Mouse (Mus musculus): ENCODE data around the gene Gna13. TPM values are rescaled to one million over a fixed set of nuclear protein-coding genes. Genes with fewer than 3 reads are reported as not detected.

Gene Gna13
- total and polyA plus RNA-seq, 3 experiments: 12.7 to 30.9 (median 30.8) TPM

GRCm38 (mm10) chr11:109358549-109358948, 4.1 kb upstream of the Gna13 start:
- Histone ChIP-seq H3K36me3 (ENCODE audit: control insufficient read depth, insufficient read depth, low read length) (0 out of 2 replicates have a peak, but pooled peaks cover 2% of the 10 kb centered on the region), H3K79me2 (replicated peaks; ENCODE audit: control insufficient read depth, insufficient read depth, low read length) (peaks cover 2% of the 10 kb centered on the region; the same call in 1 of the 2 replicates), H3K27ac (peak overlapping the region; percentile 54), H3K9ac (ENCODE audit: low read depth, low read length) (no peak overlapping the region), H3K4me1 (ENCODE audit: control insufficient read depth, insufficient read depth, low read length) (peaks cover 8% of the 10 kb centered on the region), H3K4me3 (no peak overlapping the region), H3K27me3 (ENCODE audit: control insufficient read depth, insufficient read depth, low read length) (no peaks in the 10 kb centered on the region)
- WGBS: 26% methylated on average over 3 of the region's 3 CpGs
- DNase-seq: no peak
- TF ChIP-seq POLR2A (IDR thresholded peaks at IDR 0.05; ENCODE audit: insufficient read depth, low read depth, low read length) (no peak), EP300 (IDR thresholded peaks at IDR 0.05; ENCODE audit: insufficient read depth, low read depth, low read length) (no peak), CTCF (IDR thresholded peaks at IDR 0.05) (no peak)
- intact Hi-C loops (cut with DNase I): no loop called here

- intact Hi-C loops (cut with DNase I): no loop called here
- no peak overlapping the region for H3K4me3 ChIP-seq
- H3K4me1 ChIP-seq (ENCODE audit: control insufficient read depth, insufficient read depth, low read length): peaks cover 7% of the 10 kb centered on the region
- peaks cover 2% of the 10 kb centered on the region; the same call in 1 of the 2 replicates for H3K36me3 ChIP-seq (ENCODE audit: control insufficient read depth, insufficient read depth, low read length)
- no peaks in the 10 kb centered on the region for H3K27me3 ChIP-seq (ENCODE audit: control insufficient read depth, insufficient read depth, low read length)
- WGBS: 66% methylated on average over 13 of the region's 13 CpGs
- no peak for DNase-seq
- no peak overlapping the region for H3K9ac ChIP-seq (ENCODE audit: low read depth, low read length)
- H3K79me2 ChIP-seq (replicated peaks; ENCODE audit: control insufficient read depth, insufficient read depth, low read length): peaks cover 2% of the 10 kb centered on the region; the same call in 1 of the 2 replicates
- H3K27ac ChIP-seq: peak overlapping the region; percentile 54
- TF ChIP-seq EP300 (IDR thresholded peaks at IDR 0.05; ENCODE audit: insufficient read depth, low read depth, low read length): no peak
- TF ChIP-seq POLR2A (IDR thresholded peaks at IDR 0.05; ENCODE audit: insufficient read depth, low read depth, low read length): no peak
- TF ChIP-seq CTCF (IDR thresholded peaks at IDR 0.05): no peak
Measured at GRCm38 (mm10) chr11:109359043-109359752, 3.4 kb upstream of the Gna13 start.

GRCm38 (mm10) chr11:109360102-109360501, 2.5 kb upstream of the Gna13 start:
- Histone ChIP-seq H3K36me3 (ENCODE audit: control insufficient read depth, insufficient read depth, low read length) (peaks cover 9% of the 10 kb centered on the region), H3K27ac (no peak overlapping the region), H3K9ac (ENCODE audit: low read depth, low read length) (no peak overlapping the region), H3K4me3 (no peak overlapping the region), H3K79me2 (replicated peaks; ENCODE audit: control insufficient read depth, insufficient read depth, low read length) (peaks cover 2% of the 10 kb centered on the region; the same call in 1 of the 2 replicates), H3K4me1 (ENCODE audit: control insufficient read depth, insufficient read depth, low read length) (peaks cover 9% of the 10 kb centered on the region), H3K27me3 (ENCODE audit: control insufficient read depth, insufficient read depth, low read length) (no peaks in the 10 kb centered on the region)
- intact Hi-C loops (cut with DNase I): loop anchor here (10.0 kb wide), 1 partner anchor 975 kb away; the partner anchor contains the start of gene Abca5
- DNase-seq: no peak
- no peak for TF ChIP-seq CTCF (IDR thresholded peaks at IDR 0.05)
- no peak for TF ChIP-seq POLR2A (IDR thresholded peaks at IDR 0.05; ENCODE audit: insufficient read depth, low read depth, low read length)
- TF ChIP-seq EP300 (IDR thresholded peaks at IDR 0.05; ENCODE audit: insufficient read depth, low read depth, low read length): no peak
- WGBS: 95% methylated on average over 6 of the region's 6 CpGs

GRCm38 (mm10) chr11:109360581-109361040, 2.0 kb upstream of the Gna13 start:
- Histone ChIP-seq H3K36me3 (ENCODE audit: control insufficient read depth, insufficient read depth, low read length) (peaks cover 13% of the 10 kb centered on the region), H3K27ac (peak overlapping the region; percentile 96; the same call in 1 of the 2 replicates), H3K4me1 (ENCODE audit: control insufficient read depth, insufficient read depth, low read length) (peaks cover 11% of the 10 kb centered on the region), H3K9ac (ENCODE audit: low read depth, low read length) (no peak overlapping the region), H3K4me3 (no peak overlapping the region), H3K79me2 (replicated peaks; ENCODE audit: control insufficient read depth, insufficient read depth, low read length) (peaks cover 4% of the 10 kb centered on the region; the same call in 1 of the 2 replicates), H3K27me3 (ENCODE audit: control insufficient read depth, insufficient read depth, low read length) (no peaks in the 10 kb centered on the region)
- DNase-seq: no peak
- 68% methylated on average over 12 of the region's 12 CpGs for WGBS
- intact Hi-C loops (cut with DNase I): loop anchor here (1.0 to 10.0 kb wide), 2 partner anchors 11 to 974 kb away; partner anchors contain the start of gene Abca5
- TF ChIP-seq POLR2A (IDR thresholded peaks at IDR 0.05; ENCODE audit: insufficient read depth, low read depth, low read length) (no peak), EP300 (IDR thresholded peaks at IDR 0.05; ENCODE audit: insufficient read depth, low read depth, low read length) (no peak), CTCF (IDR thresholded peaks at IDR 0.05) (no peak)

GRCm38 (mm10) chr11:109361241-109361630, 1.4 kb upstream of the Gna13 start:
- Histone ChIP-seq H3K36me3 (ENCODE audit: control insufficient read depth, insufficient read depth, low read length) (peaks cover 19% of the 10 kb centered on the region), H3K9ac (ENCODE audit: low read depth, low read length) (no peak overlapping the region), H3K79me2 (replicated peaks; ENCODE audit: control insufficient read depth, insufficient read depth, low read length) (peaks cover 5% of the 10 kb centered on the region; the same call in 1 of the 2 replicates), H3K27ac (peak overlapping the region; percentile 96), H3K27me3 (ENCODE audit: control insufficient read depth, insufficient read depth, low read length) (no peaks in the 10 kb centered on the region), H3K4me3 (peak overlapping the region; percentile 97), H3K4me1 (ENCODE audit: control insufficient read depth, insufficient read depth, low read length) (peaks cover 13% of the 10 kb centered on the region)
- no peak for DNase-seq
- intact Hi-C loops (cut with DNase I): loop anchor here (1.0 to 10.0 kb wide), 2 partner anchors 12 to 974 kb away; partner anchors contain the start of gene Abca5
- no peak for TF ChIP-seq POLR2A (IDR thresholded peaks at IDR 0.05; ENCODE audit: insufficient read depth, low read depth, low read length)
- TF ChIP-seq CTCF (IDR thresholded peaks at IDR 0.05): no peak
- no peak for TF ChIP-seq EP300 (IDR thresholded peaks at IDR 0.05; ENCODE audit: insufficient read depth, low read depth, low read length)
- WGBS: 57% methylated on average over 7 of the region's 7 CpGs
